Mouse (Mus musculus) layer of hippocampus, adult 9-10 months (tissue): ENCODE measurements around the gene En1.

ENCODE experiments used
- DNase-seq: peaks from one replicate; pipeline ENCODE4 v3.0.0; 2022; ENCODE audit warnings: low spot score

Gene En1

DNA sequence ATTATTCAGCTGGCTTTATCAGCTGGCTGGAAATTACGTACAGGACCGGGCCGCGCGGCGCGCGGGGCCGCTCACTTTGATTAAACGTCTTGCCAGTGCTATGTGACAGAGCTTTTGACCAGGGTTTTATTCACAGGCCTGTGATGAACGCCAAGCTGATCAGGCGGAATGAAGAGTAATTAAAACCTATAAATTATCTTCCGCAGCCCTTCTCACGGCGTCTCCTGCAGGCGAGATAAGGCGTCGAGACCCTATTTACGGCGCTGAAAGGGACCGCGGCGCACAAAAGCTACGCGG is 2.1 kb upstream of the En1 start:
- DNase-seq: no peak

- no peak for DNase-seq
These were observed 1.5 kb upstream of the En1 start for GRCm38 (mm10) chr1:120600516-120601252.

DNA sequence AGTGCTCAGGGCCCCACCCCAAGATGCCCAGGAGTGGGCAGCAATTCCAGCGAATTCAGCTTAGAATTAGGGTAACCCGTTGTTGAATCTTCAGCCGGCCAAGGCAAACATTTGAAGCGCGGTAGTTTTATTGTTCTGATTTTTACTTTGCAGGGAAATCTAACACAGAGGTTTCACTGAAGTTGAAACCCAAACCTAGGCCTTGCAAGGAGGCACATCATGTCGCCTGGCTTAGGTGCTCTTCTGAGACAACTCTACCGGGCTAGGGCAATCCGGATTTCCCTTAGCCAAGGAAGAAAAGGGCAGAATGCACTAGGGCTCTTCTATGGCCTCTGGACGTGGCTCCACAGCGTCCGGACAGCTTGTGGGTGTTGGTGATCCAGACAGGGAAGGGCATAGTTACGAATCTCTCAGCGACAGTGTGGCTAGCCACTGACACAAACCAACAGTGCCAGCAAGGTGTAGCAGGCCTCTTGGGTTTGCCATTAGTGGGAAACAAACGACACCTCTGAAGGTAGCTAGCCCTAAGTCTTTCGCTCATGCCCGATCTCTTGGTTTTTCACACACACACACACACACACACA is 873 bp upstream of the En1 start:
- DNase-seq: no peak

DNA sequence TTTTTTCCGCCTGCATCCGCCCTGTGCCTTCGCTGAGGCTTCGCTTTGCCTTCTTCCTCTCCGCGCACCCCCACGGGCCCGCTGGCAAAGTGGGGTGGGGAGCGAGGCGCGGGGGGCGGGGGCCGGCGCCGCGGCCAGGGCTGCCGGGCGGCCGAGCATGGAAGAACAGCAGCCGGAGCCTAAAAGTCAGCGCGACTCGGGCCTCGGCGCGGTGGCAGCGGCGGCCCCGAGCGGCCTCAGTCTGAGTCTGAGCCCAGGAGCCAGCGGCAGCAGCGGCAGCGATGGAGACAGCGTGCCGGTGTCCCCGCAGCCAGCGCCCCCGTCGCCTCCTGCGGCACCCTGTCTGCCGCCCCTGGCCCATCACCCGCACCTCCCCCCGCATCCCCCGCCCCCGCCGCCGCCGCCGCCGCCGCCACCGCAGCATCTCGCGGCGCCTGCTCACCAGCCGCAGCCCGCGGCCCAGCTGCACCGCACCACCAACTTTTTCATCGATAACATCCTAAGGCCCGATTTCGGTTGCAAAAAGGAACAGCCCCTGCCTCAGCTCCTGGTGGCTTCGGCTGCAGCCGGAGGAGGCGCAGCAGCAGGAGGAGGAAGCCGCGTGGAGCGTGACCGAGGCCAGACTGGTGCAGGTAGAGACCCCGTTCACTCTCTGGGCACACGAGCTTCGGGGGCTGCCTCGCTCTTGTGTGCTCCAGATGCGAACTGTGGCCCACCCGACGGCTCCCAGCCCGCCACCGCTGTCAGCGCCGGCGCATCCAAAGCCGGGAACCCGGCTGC is 848 bp downstream of the En1 start:
- DNase-seq: no peak

DNA sequence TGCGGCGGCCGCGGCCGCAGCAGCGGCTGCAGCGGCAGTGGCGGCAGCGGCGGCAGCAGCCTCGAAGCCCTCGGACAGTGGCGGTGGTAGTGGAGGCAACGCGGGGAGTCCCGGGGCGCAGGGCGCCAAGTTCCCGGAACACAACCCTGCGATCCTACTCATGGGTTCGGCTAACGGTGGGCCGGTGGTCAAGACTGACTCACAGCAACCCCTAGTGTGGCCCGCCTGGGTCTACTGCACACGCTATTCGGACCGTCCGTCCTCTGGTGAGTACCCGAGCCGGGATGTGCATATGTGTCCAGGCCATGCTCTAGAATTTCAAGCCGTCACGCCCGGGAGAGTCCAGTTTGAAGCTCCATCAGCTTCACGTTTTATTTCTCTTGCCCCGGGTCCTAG is 1.4 kb downstream of the En1 start:
- DNase-seq: no peak

- DNase-seq: no peak
These were observed 2.4 kb downstream of the En1 start for GRCm38 (mm10) chr1:120604431-120605142.

GRCm38 (mm10) chr1:120605143-120605435 is 2.9 kb downstream of the En1 start:
- no peak for DNase-seq

DNA sequence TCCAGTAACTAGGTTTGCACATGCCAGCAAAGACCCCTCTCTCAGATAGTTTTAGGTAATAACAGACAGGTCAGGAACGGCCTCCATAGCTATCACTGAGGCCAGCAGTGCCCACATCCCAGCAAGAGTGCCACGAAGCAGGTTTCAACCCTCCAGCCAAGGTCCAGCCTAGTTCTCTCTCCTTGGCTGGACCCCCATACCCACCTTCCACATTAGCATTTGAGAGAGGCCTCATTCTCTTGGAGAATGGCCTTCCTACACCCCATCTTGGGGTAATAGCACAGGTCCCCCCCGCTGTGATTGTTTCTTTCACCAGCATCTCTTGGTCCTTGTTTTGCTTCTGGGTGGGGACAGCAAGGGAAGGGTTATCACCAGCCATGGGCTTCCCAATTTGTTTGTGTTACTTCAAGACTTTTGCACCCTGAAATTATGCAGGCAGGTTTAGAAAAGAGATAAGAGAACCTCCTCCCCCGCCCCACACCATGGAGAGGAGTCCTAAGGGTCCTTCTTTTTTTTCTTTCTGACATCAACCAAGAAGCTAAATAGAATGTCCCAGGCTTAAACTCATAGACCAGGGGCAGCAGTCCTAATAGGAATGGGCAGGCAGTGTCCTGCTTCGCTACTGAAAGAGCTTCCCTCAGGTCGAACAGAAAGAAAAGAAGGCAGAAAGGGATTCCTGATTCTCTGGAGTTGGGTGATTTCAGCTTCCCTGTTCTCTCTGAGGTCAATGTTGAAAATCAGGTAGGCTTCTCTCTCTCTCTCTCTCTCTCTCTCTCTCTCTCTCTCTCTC is 3.5 kb downstream of the En1 start:
- no peak for DNase-seq

DNA sequence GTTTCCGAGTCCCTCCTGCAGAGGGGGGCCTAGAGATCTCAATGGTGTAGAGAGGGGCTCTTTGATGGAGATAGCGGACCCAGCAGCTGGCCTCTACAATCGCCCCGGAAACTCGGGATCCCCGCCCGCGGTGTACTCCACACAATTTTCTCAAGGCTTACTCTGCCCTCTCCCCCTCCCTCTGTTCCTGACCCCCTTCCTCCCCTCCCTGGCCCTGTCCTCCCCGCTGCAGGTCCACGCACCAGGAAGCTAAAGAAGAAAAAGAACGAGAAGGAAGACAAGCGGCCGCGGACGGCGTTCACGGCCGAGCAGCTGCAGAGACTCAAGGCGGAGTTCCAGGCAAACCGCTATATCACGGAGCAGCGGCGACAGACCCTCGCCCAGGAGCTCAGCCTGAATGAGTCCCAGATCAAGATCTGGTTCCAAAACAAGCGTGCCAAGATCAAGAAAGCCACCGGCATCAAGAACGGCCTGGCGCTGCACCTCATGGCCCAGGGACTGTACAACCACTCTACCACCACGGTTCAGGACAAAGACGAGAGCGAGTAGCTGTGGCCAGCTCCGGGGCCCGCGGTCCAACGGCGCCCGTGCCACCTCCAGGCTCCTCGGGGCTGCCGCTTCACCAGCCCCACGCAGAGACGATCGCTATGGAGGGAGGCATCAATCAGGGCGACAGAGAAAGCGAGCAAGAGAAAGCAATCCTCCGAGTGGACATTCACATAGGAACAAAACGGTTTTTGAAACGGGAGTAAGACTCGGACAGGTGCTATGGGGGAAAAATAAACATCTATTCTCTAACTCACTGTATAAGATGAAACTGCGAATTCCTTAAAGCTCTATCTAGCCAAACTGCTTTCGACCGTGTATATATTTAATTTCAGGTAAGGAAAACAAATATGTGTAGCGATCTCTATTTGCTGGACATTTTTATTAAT is 4.7 kb downstream of the En1 start:
- no peak for DNase-seq

DNA sequence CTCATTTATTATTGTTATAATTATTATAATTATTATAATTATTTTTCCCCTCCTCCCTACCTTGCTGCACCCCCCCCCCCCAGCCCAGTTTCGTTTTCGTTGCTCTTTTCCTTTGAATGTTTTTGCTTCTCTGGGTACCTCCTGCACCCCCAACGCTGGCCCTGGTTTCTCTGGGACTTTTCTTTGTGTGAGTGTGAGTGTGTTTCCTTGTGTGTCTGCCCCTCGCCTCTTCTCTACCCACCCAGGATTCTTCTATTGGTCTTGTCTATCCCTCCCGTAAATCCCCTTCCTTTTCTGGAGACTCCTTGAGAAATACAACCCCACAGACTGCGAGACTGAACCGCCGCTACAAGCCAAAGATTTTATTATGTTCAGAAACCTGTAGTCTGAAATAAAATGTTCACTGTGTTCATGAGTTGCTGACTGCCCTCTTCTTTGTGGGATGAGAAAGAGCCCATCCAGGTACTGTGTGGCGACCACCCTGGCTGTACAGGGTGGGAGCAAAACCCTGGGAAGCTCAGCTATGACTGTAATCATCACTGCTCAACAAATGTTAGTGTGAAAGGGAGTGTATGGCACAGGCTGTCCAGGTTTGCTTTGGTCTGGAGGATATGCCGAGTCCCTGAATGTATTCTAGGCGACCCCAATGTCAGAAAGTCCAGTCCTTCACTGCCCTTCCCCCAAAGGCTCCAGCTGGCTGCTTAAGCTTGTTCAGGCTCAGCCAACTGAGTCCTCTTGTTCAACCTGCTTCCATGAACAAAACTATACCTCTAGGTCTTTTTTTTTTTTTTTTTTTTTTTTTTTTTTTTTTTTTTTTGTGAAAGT is 5.6 kb downstream of the En1 start:
- DNase-seq: no peak

- no peak for DNase-seq
These were observed 6.2 kb downstream of the En1 start for GRCm38 (mm10) chr1:120608461-120608860.

GRCm38 (mm10) chr1:120609611-120610010 is 7.4 kb downstream of the En1 start:
- no peak for DNase-seq

DNA sequence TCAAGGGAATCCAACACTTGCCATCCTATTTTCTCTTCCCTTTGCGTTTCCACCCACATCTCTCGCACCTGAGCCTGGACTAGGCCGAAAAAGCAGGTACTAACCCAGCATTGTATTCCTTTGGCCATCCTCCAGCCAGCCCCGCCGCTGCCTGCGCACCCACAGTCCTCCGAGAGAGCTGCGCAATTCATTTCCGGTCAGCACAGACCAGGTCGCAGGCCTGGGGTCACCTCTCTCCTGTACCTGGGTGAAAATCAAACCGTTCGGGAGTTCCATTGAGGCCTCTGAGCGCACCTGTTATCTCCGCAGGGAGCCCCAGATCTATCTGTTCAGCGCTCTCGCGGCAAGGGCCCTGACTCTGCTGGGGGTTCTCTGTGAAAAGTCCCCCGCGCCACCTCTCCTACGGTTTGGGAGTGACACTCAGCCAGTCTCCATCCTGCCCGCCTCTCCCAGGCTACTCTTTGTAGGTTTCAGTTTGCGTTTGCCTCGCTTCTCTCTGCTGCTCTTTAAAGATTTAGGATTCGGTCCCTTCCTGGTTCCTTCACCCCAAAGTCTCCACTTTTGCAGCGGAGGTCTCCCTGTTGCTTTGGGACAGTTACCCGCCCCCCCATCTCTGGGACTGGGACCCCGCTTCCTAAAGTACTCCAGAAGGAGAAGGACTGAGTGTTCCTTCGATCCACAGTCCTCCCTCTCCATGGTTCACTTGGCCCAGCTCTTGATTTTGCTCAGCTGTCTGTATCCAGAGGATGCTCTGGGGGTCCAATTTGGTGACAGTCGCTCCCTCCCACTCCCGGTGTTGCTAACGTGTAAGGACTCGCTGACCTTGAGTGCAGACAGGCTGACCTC is 11.5 kb downstream of the En1 start:
- no peak for DNase-seq

GRCm38 (mm10) chr1:120614307-120615100 is 12.3 kb downstream of the En1 start:
- no peak for DNase-seq

- DNase-seq: no peak
These were observed 13.3 kb downstream of the En1 start for GRCm38 (mm10) chr1:120615521-120615920.

DNA sequence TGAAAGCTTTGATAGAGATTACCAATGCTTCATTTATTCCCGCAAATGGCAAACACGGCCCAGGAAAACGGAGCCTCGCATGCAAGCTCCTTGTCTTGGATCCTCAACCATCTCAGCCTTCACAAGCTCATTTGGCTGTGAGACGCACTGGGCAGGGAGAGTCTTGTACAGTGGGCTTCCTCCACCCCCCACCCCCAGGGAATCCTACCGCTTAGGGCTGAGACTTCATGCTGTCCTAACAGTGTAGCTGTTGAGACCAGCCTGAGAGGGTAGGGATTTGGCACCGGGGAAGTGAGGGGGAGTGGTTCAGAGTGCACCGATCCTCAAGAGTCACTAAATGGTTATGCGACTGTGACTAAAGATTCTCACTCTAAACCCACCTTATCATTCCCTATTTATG is 13.7 kb downstream of the En1 start:
- no peak for DNase-seq

- no peak for DNase-seq
These were observed 19.2 kb downstream of the En1 start for GRCm38 (mm10) chr1:120621383-120621782.

DNA sequence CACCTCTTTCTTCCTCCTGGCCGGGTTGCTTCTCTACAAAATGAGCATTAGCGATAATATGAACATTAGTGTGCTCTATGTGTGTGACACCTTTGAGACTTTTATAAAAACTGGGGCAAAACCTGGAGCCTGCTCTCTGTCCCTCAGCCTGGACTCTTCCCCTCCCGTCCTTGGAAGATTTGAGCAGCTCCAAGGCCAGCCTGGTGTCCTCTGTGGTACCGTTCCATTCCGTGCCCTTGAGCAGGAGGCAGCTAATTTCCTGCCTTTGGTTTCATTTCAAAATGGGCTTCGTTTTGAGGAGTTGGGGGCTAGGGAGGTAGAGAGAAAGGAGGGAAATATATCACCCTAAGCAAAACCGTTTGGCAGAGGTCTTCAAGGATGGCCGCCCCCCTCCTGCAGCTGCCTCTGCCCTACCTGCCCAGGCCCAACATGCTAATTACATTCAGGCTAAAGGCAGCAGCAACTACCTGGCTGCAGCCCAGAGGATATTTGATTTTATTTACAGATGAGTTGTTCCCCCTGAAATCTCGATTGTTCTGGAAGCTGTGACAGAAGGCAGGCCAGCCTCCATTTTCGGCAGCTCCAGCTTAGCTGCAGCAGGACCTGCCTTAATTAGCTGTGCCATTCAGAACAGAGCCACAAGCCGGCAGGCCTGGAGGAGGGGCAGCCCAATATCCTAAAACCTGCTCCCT is 24.9 kb downstream of the En1 start:
- DNase-seq: no peak
